Mouse (Mus musculus): ENCODE measurements around the gene Dapk2.
"Not testable (repeated sequence)": the region's sequence is repeated elsewhere in the genome, so short reads cannot be mapped to it uniquely, and the experiment has no call there.

Dapk2 gene

DNA sequence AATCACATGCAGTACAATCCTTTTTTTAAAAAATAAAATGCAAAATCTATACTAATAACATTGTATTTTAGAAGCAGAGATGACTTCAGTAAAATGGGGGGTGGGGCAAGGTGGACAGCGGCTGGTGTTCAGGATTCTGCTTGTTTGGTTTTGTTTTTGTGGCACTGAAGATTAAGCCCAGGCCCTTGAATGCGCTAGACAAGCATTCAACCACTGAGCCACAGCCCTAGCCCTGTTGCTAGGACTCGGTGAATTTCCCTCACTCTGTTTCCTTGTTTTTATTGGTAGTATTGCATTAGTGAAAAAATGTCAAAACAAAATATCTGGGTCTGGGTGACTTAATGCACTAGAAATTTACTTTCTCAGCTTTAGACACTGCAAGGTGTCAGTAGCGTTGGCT, 118.0 kb downstream of the Dapk2 start:
- no peak for DNase-seq (ENCODE audit: low spot score)

DNA sequence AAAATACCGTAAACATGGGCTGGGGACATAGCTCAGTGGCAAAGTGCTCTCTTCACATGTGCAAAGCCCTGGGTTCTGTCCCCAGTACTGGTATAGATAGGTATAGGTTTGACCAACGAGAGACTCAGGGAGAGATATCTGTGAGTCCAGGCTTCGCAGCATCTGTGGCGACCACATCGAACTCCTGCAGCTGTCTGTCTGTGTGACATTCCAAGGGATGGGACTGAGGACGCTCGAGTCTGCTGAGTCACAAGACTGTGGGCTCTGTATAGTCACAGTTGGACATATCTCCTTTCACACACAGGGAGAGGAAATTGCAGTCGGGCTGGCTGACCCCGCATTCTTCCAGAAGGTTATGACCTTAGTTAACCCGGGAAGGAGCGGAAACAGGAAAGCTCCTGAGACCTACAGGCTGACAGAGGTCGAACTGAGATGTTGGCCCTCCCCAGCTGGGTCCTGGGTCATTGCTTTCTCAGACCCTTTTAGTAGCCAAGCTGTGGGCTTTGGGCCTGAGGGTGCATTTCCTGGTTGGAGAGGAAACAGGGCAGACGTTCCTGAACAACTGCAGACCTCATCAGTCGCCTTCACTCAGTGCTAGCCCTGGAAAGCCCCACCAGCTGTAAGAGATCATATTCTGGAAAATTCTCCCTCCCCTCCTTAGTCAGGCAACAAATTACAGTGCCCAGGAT, 118.8 kb downstream of the Dapk2 start:
- peak; percentile 85 for DNase-seq (ENCODE audit: low spot score)

DNA sequence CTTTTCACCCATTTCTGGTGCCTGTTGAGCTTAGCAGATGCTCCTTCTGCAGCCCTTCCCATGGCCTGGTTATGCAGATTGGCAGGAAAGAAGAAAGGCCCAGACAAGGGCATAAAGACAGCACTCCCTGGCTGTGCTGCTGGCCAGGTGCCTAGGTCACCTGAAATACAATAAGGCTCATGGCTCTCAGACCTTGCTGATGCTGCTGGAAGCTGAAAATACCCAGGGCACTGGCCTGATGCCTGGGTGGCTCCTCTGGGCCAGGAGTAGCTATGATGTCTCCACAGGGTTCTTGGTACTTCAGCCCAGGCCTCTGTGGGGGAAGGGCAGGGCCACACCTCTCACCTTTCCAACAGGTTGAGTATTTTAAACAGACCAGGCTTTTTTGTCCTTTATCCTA, 121.6 kb downstream of the Dapk2 start:
- DNase-seq (ENCODE audit: low spot score), result no peak

DNA sequence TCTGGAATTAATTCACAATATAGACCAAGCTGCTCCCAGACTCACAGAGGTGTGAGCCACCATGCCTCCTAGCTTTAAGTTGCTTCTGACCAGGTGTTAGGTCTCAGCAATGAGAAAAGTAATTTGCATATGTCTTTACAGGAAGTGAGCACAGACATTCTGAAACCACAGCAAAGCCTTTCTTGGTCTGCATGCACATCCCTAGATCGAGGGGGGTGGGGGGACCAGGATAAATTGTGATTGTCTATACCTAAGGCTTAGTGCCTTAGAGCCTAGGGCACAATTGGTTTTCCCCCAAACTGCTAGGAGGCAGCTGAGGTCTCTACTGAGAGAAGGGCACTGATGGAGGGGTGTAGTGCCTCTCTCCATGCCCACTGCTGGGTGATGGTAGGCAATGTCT, 122.5 kb downstream of the Dapk2 start:
- DNase-seq (ENCODE audit: low spot score), result no peak

DNA sequence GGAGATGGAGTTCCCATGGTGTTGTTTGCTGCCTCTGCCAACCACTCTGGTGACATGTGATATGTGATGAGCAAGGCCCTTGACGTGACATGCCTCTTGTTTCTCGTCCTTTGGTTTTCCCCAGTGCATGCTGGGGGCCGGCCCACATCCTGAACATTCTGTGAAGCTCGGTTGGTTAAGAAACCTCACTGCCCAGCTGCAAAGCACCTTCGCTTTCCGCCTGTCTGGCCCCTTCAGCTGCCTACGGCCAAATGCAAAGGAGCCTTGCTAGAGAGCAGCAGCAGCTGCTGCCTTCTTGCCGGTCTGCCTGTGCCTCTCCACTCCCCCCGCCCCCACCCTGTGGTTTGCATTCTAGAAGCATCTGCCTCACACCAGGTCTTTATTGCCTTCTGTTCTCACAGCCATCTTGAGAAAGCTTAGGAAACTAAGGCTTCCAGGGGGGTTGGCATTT, 123.5 kb downstream of the Dapk2 start:
- DNase-seq (ENCODE audit: low spot score), result no peak

GRCm38 (mm10) chr9:66282582-66282981, 124.6 kb downstream of the Dapk2 start:
- DNase-seq (ENCODE audit: low spot score), result no peak

DNA sequence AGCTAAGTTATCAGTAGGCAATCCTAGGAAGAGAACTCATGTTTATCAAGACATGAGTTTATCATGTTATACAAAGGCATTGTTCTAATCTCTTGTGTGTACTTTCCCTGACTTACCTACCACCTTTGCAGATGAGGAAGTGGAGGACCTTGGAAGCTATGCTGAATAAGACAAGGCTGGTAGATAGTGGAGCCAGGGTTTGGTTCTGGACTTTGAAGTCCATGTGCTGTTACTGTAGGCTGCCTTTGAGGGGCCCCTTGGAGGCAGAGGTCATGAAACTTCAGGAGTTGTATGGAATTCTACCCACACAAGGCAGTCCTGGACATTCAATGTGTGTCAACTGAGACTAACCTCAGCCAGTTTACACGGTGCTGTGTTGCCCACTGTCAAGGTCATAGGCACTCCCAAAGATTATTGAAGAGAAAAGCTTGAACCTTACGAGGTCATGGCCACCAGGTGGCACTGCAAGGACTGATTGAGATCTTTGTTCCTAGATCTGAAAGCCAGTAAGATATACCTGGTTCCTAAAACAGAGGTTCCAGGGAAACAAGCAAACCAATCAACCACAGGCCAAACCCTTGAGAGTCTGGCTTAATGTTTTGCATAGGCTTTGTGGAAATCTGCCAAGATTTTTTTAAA, 125.7 kb downstream of the Dapk2 start:
- DNase-seq (ENCODE audit: low spot score), result peak; percentile 89

GRCm38 (mm10) chr9:66285241-66285640, 127.2 kb downstream of the Dapk2 start:
- DNase-seq (ENCODE audit: low spot score), result not testable (repeated sequence)

DNA sequence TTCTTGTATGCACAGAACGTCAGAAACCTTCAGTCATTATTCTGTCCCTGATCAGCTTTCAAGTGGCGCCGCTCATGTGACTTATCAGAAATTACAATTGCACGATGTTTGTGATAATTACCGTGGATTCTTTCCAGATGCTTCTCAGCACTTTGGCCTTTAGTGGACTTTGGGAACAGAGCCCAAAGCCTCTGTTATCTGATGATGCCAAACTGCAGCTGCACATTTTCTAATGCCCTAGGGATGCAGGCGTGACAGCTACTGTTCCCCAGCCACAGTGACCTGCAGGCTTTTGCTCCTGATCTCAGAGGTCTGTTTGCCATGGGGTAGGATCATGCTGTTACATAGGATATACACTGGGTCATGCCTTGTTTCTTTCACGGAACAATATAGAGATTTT, 127.9 kb downstream of the Dapk2 start:
- DNase-seq (ENCODE audit: low spot score), result no peak

DNA sequence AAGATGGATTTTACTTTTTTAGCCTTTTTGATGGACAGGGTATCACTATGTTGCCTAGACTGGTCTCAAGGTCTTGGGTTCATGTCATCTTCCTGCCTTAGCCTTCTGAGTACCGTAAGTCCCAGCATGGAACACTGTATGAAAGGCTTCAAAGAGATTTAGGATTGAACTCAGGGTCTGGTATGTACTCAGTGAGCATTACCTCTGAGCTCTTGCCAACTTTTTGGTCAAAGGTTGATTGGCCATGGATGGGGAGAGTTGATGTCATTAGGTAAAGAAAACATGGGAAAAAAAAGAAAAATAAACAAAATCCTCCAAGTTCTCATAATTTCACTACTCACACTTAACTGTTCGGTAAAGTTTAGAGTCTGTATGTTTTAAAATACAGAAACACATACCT, 132.7 kb downstream of the Dapk2 start:
- DNase-seq (ENCODE audit: low spot score), result no peak

- DNase-seq (ENCODE audit: low spot score), result no peak
These were observed 135.3 kb downstream of the Dapk2 start for GRCm38 (mm10) chr9:66293319-66293718.

DNA sequence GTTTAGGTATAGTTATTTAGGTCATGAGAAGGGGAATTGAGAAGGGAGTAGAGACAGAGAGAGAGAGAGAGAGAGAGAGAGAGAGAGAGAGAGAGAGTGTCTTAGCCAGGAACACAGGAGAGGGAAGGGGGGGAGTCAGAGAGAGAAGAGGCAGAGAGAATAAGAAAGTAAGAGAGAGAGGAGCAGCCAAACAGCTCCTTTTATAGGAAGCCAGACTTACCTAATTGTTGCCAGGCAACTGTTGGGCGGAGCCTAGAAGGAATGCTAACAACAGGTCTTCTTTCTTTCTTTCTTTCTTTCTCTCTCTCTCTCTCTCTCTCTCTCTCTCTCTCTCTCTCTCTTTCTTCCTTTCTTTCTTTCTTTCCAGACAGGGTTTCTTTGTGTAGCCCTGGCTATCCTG, 136.2 kb downstream of the Dapk2 start:
- no peak for DNase-seq (ENCODE audit: low spot score)

- DNase-seq (ENCODE audit: low spot score), result peak; percentile 51
These were observed 137.0 kb downstream of the Dapk2 start for GRCm38 (mm10) chr9:66294980-66295410.

GRCm38 (mm10) chr9:66295577-66296120, 137.6 kb downstream of the Dapk2 start:
- DNase-seq (ENCODE audit: low spot score), result peak; percentile 34

GRCm38 (mm10) chr9:66298783-66299182, 140.8 kb downstream of the Dapk2 start:
- DNase-seq (ENCODE audit: low spot score), result no peak

DNA sequence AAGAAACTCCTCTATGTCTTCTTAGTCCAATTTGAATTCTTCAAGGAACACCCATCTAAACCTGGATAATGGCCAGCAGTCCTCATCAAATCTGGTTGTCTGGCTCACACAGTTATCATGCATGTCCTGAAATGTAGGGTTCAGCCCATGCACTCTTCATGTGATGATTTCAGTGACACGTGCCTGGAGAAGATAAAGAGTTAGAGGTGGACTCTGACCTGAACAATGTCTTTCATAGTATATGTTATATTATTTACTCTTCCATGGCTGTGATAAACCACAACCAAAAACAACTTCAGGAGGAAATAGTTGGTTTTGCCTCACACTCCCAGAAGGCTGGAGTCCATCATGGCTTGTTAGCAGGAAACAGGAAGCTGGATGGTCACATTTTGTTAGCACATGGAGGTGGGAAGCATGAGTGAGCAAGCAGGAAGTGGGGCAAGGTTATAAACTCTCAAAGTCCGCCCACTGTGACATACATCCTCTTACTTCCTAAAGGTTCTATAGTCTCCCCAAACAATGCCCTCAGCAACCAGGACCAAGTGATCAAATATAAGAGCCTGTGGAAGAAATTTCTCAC, 142.5 kb downstream of the Dapk2 start:
- DNase-seq (ENCODE audit: low spot score), result no peak

DNA sequence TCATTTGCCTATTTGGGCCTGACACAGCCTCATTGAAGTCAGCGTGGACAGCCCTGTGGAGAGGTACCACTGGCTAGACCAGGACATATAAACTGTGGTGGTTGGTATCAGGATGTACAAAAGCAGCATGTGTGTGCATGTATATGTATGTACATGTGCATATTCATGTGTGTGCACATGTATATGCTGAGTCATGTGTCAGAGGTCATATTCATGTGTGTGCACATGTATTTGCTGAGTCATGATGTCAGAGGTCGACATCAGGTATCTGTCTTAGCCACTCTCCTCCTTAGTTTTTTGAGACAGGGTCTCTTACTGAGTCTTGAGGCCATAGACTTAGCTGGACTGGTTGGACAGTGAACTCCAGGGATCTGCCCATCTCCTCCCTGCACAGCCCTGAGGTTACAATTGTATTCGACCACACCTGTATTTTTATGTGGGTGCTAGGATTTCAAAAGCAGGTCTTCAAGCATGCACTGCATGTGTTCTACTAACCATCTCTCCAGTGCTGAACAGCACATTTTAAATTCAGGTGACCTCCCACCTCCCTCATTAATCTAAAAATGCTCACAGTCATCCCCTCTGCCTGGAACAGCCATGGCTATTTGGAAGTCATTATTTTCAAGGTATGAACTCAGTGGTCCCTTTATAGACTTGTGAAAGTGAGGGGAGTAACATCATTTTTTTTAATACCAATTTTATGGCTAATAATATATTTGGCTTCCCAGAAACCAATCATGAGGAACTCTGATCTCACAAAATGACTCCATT, 146.5 kb downstream of the Dapk2 start:
- DNase-seq (ENCODE audit: low spot score), result no peak

GRCm38 (mm10) chr9:66305121-66306112, 147.4 kb downstream of the Dapk2 start:
- no peak for DNase-seq (ENCODE audit: low spot score)

GRCm38 (mm10) chr9:66306414-66306813, 148.4 kb downstream of the Dapk2 start:
- no peak for DNase-seq (ENCODE audit: low spot score)

- DNase-seq (ENCODE audit: low spot score), result peak; percentile 79
These were observed 149.3 kb downstream of the Dapk2 start for GRCm38 (mm10) chr9:66307341-66307740.

- no peak for DNase-seq (ENCODE audit: low spot score)
These were observed 150.7 kb downstream of the Dapk2 start for GRCm38 (mm10) chr9:66308741-66309140.

All from embryo, embryonic 10.5 days (tissue).